Comparison of ENCODE assay signal across 10 mouse cellular contexts in genomic region chr3:60498151-60498550, GRCm38 (mm10).
"Had no signal": no experiment of that assay in that cellular context is flagged by ENCODE, and none has a peak within 500 bp of the region (broad histone marks: within the 10 kb centered on the region; RNA-seq: fewer than 3 reads in every experiment).

No protein-coding gene starts in this region.

- H3K9me3 ChIP-seq: limb, embryonic 12.5 days; midbrain, embryonic 13.5 days; neural tube, embryonic 15.5 days had no signal

- H3K27me3 ChIP-seq: limb, embryonic 12.5 days; midbrain, embryonic 13.5 days; neural tube, embryonic 15.5 days had no signal

- H3K9ac ChIP-seq: limb, embryonic 12.5 days; midbrain, embryonic 13.5 days; neural tube, embryonic 15.5 days had no signal

- H3K4me2 ChIP-seq: limb, embryonic 12.5 days; midbrain, embryonic 13.5 days; neural tube, embryonic 15.5 days had no signal

- DNase-seq: kidney, adult 11 months; layer of hippocampus, adult 9-11 months; layer of hippocampus, postnatal 36 days; lung, postnatal 10 days; thymus, postnatal 4 days had no signal

- H3K4me3 ChIP-seq: limb, embryonic 12.5 days; midbrain, embryonic 13.5 days; myocyte; neural tube, embryonic 15.5 days had no signal

- H3K36me3 ChIP-seq: limb, embryonic 12.5 days; midbrain, embryonic 13.5 days; neural tube, embryonic 15.5 days had no signal

- H3K27ac ChIP-seq: kidney, postnatal 0 days; limb, embryonic 12.5 days; midbrain, embryonic 13.5 days; neural tube, embryonic 15.5 days had no signal

- ATAC-seq: midbrain, embryonic 13.5 days had no signal
